Mouse (Mus musculus) lung, postnatal 0 days (tissue): ENCODE results near the gene Pip5k1b.

ENCODE experiments used
- CTCF ChIP-seq: IDR thresholded peaks from 2 replicates; pipeline ENCODE4 v1.5.1; 2016; ENCODE audit warnings: antibody characterized with exemption, mild to moderate bottlenecking
- EP300 ChIP-seq: IDR thresholded peaks from 2 replicates; pipeline ENCODE4 v1.6.1; 2016; ENCODE audit warnings: antibody characterized with exemption, mild to moderate bottlenecking, control low read depth

DNA sequence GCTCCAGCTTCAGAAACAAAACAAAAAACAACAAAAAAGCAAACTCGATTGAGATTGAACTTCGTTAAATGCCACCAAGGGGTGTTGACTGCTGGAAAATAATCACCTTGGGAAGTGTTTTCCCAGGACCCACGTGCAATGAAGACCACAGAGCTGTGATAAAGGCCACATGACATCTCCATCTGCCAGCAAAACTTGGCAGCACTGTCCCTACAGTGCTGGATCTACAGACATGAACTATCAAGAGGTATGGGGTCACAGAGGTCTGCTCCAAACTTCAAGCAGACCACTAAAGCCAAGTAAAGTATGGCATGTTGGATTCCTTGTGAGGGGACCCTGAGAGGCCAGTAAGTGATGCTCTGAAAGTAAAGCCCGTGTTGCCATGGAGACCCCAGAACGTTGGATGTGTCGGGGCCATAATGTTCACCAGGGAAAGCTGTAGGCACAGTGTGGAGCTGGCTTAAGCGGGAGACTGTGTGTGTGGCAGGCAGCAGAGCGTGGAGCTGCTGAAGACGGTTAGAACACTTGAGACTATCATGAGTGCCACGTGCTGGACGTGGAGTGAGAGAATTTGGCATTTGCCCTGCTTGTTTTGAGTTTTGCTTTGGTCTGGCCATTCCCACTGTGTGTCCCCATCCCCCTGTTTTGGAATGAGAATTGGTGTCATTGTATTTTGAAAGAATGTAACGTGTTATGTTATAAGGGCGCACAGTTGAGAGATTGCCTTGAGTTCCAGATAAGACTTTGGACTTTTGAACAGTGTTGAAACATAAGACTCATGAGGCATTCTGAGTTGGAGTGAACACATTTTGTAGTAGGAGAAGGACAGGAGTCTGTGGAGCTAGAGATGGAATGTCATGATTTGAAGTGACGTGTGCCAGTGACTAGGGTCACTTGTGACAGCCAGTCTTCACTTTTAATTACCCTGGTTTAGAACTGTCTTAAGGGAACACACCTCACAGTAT is 12.0 kb downstream of the Pip5k1b start:
- TF ChIP-seq CTCF (no peak), EP300 (peak; percentile 84)
